Mouse (Mus musculus): ENCODE results near the gene Dnajb6.
"Not testable (repeated sequence)": the region's sequence is repeated elsewhere in the genome, so short reads cannot be mapped to it uniquely, and the experiment has no call there.

Gene Dnajb6
- long read RNA-seq, experiment 1, transcript Dnajb6-203 (8 exons, 1,605 nt) = major isoform, 181 of 227 reads
- long read RNA-seq, experiment 1, transcript Dnajb6-201 (10 exons, 2,918 nt) = minor isoform, 18 of 227 reads
- long read RNA-seq, experiment 1, partial matches to known transcripts = 8 of 227 reads
- long read RNA-seq, experiment 1, other reads (novel, unspliced or antisense) = 19 of 227 reads
- long read RNA-seq, experiment 2, transcript Dnajb6-203 (8 exons, 1,605 nt) = major isoform, 171 of 216 reads
- long read RNA-seq, experiment 2, transcript Dnajb6-201 (10 exons, 2,918 nt) = minor isoform, 19 of 216 reads
- long read RNA-seq, experiment 2, partial matches to known transcripts = 13 of 216 reads
- long read RNA-seq, experiment 2, other reads (novel, unspliced or antisense) = 11 of 216 reads

GRCm38 (mm10) chr5:29735557-29736061 is at the start of gene Dnajb6, which contains the start of gene Gm5129:
TSS of gene Dnajb6 (plus strand) at chr5:29735688.
TSS of gene Gm5129 (minus strand) at chr5:29735936.
- intact Hi-C loops (cut with DNase I) = no loop called here

- intact Hi-C loops (cut with DNase I) = loop anchor here (5.0 kb wide), 1 partner anchor 300 kb away; no protein-coding TSS in a partner anchor
These were observed 47.8 kb upstream of the Dnajb6 start for GRCm38 (mm10) chr5:29687671-29688070.

- intact Hi-C loops (cut with DNase I) = loop anchor here (5.0 kb wide), 1 partner anchor 301 kb away; no protein-coding TSS in a partner anchor
These were observed 47.1 kb upstream of the Dnajb6 start for GRCm38 (mm10) chr5:29688352-29688751.

- intact Hi-C loops (cut with DNase I) = no loop called here
These were observed 37.0 kb upstream of the Dnajb6 start for GRCm38 (mm10) chr5:29698493-29698892.

- intact Hi-C loops (cut with DNase I) = no loop called here
These were observed 35.8 kb upstream of the Dnajb6 start for GRCm38 (mm10) chr5:29699520-29700202.

GRCm38 (mm10) chr5:29707241-29707640 is 28.2 kb upstream of the Dnajb6 start:
- intact Hi-C loops (cut with DNase I) = no loop called here

GRCm38 (mm10) chr5:29708258-29708657 is 27.2 kb upstream of the Dnajb6 start:
- intact Hi-C loops (cut with DNase I) = no loop called here

- intact Hi-C loops (cut with DNase I) = no loop called here
These were observed 23.9 kb upstream of the Dnajb6 start for GRCm38 (mm10) chr5:29711631-29712030.

GRCm38 (mm10) chr5:29712906-29713305 is 22.6 kb upstream of the Dnajb6 start:
- intact Hi-C loops (cut with DNase I) = no loop called here

GRCm38 (mm10) chr5:29721159-29721558 is 14.3 kb upstream of the Dnajb6 start:
- intact Hi-C loops (cut with DNase I) = no loop called here

- intact Hi-C loops (cut with DNase I) = no loop called here
These were observed 10.1 kb upstream of the Dnajb6 start for GRCm38 (mm10) chr5:29725369-29725768.

GRCm38 (mm10) chr5:29726070-29726469 is 9.4 kb upstream of the Dnajb6 start:
- intact Hi-C loops (cut with DNase I) = not testable (repeated sequence)

- intact Hi-C loops (cut with DNase I) = no loop called here
These were observed 517 bp upstream of the Dnajb6 start for GRCm38 (mm10) chr5:29734831-29735510.

GRCm38 (mm10) chr5:29736073-29736900 is 799 bp downstream of the Dnajb6 start:
- intact Hi-C loops (cut with DNase I) = no loop called here

- intact Hi-C loops (cut with DNase I) = no loop called here
These were observed 1.5 kb downstream of the Dnajb6 start for GRCm38 (mm10) chr5:29736942-29737341.

- intact Hi-C loops (cut with DNase I) = no loop called here
These were observed 2.0 kb downstream of the Dnajb6 start for GRCm38 (mm10) chr5:29737471-29737870.

- intact Hi-C loops (cut with DNase I) = no loop called here
These were observed 2.6 kb downstream of the Dnajb6 start for GRCm38 (mm10) chr5:29738076-29738475.

- intact Hi-C loops (cut with DNase I) = no loop called here
These were observed 5.2 kb downstream of the Dnajb6 start for GRCm38 (mm10) chr5:29740651-29741050.

GRCm38 (mm10) chr5:29741093-29741492 is 5.6 kb downstream of the Dnajb6 start:
- intact Hi-C loops (cut with DNase I) = no loop called here

GRCm38 (mm10) chr5:29747661-29748060 is 12.2 kb downstream of the Dnajb6 start:
- intact Hi-C loops (cut with DNase I) = no loop called here

GRCm38 (mm10) chr5:29751306-29751705 is 15.8 kb downstream of the Dnajb6 start:
- intact Hi-C loops (cut with DNase I) = no loop called here

Measured in adrenal gland (tissue).